Mouse (Mus musculus) kidney, adult 2 months (tissue): ENCODE measurements around the gene Gm10718.
"Not testable (repeated sequence)": the region's sequence is repeated elsewhere in the genome, so short reads cannot be mapped to it uniquely, and the experiment has no call there.

Experiments used
- CTCF ChIP-seq: fragments of 200-500 bp; conservative IDR thresholded peaks from 2 replicates; pipeline ENCODE4 v1.5.1; 2011; ENCODE audit warnings: low read depth, mild to moderate bottlenecking, control low read depth, low read length, moderate library complexity, mixed read lengths; ENCODE audit not compliant: insufficient read depth, insufficient read length
- POLR2A ChIP-seq: fragments of 200-500 bp; IDR thresholded peaks from one replicate; pipeline ENCODE4 v1.6.1; 2011; ENCODE audit warnings: low read depth, low read length, control low read depth

- TF ChIP-seq POLR2A, CTCF: not testable (repeated sequence)
Measured at GRCm38 (mm10) chr9:3023312-3023984, at the start of gene Gm10718.
